Mouse (Mus musculus) embryonic facial prominence, embryonic 11.5 days (tissue): ENCODE measurements around the gene Soat2. TPM values are rescaled to one million over a fixed set of nuclear protein-coding genes. Genes with fewer than 3 reads are reported as not detected.

Experiments
- ATAC-seq: fragments of 200-750 bp; cut with Nextera tagmentation; replicated peaks from 2 replicates; pipeline ENCODE4 v1.8.0; 2017; ENCODE audit warnings: low read depth; ENCODE audit not compliant: insufficient number of reproducible peaks, low FRiP score, low TSS enrichment
- DNase-seq: peaks from one replicate; pipeline ENCODE4 v3.0.0-alpha.2; 2015; ENCODE audit warnings: low spot score
- H3K27ac ChIP-seq: fragments of 300-500 bp; sonication (generic); replicated peaks from 2 replicates; pipeline ENCODE4 v1.5.1; 2014; ENCODE audit warnings: mild to moderate bottlenecking, low read depth, low read length, control low read depth
- H3K27me3 ChIP-seq: fragments of 300-500 bp; sonication (generic); 2 replicates; pipeline ENCODE4 v1.6.1; 2014; ENCODE audit warnings: mild to moderate bottlenecking, low read length, moderate library complexity, mixed read lengths; ENCODE audit not compliant: control insufficient read depth, insufficient read depth
- H3K36me3 ChIP-seq: fragments of 300-500 bp; sonication (generic); replicated peaks from 2 replicates; pipeline ENCODE4 v1.6.1; 2014; ENCODE audit warnings: low read depth, mild to moderate bottlenecking, low read length, moderate library complexity, mixed read lengths; ENCODE audit not compliant: control insufficient read depth, insufficient read depth
- H3K4me1 ChIP-seq: fragments of 300-500 bp; sonication (generic); 2 replicates; pipeline ENCODE4 v1.6.1; 2014; ENCODE audit warnings: low read length, mixed read lengths; ENCODE audit not compliant: control insufficient read depth, insufficient read depth
- H3K4me2 ChIP-seq: fragments of 300-500 bp; sonication (generic); 2 replicates; pipeline ENCODE4 v1.6.1; 2014; ENCODE audit warnings: low read depth, mild to moderate bottlenecking, control low read depth, low read length, moderate library complexity
- H3K4me3 ChIP-seq: fragments of 300-500 bp; sonication (generic); 2 replicates; pipeline ENCODE4 v1.5.1; 2014; ENCODE audit warnings: low read depth, low read length, control low read depth
- H3K9ac ChIP-seq: fragments of 300-500 bp; sonication (generic); replicated peaks from 2 replicates; pipeline ENCODE4 v1.6.1; 2014; ENCODE audit warnings: mild to moderate bottlenecking, control low read depth, low read length
- H3K9me3 ChIP-seq: fragments of 300-500 bp; sonication (generic); replicated peaks from 2 replicates; pipeline ENCODE4 v1.6.1; 2016; ENCODE audit warnings: mild to moderate bottlenecking, low read length, inconsistent platforms, mixed read lengths; ENCODE audit not compliant: control insufficient read depth
- WGBS: fragments of 180-500 bp; shearing (Covaris S2); extraction: QIAGEN DNeasy Blood & Tissue Kit; methylation state at CpG from one replicate; pipeline ENCODE4 v1.1.7; 2014; 5-methylcytosine and 5-hydroxymethylcytosine counted together
- polyA plus RNA-seq: library from polyadenylated mRNA; unstranded; fragments of >200 nt; fragmentation: Nextera tagmentation; extraction: Ambion mirVana; gene quantifications from 2 replicates; pipeline ENCODE4 v1.2.1, GENCODE M21; 2014

The Soat2 gene
- polyA plus RNA-seq, 1 experiment from 2014 or later, result not detected

DNA sequence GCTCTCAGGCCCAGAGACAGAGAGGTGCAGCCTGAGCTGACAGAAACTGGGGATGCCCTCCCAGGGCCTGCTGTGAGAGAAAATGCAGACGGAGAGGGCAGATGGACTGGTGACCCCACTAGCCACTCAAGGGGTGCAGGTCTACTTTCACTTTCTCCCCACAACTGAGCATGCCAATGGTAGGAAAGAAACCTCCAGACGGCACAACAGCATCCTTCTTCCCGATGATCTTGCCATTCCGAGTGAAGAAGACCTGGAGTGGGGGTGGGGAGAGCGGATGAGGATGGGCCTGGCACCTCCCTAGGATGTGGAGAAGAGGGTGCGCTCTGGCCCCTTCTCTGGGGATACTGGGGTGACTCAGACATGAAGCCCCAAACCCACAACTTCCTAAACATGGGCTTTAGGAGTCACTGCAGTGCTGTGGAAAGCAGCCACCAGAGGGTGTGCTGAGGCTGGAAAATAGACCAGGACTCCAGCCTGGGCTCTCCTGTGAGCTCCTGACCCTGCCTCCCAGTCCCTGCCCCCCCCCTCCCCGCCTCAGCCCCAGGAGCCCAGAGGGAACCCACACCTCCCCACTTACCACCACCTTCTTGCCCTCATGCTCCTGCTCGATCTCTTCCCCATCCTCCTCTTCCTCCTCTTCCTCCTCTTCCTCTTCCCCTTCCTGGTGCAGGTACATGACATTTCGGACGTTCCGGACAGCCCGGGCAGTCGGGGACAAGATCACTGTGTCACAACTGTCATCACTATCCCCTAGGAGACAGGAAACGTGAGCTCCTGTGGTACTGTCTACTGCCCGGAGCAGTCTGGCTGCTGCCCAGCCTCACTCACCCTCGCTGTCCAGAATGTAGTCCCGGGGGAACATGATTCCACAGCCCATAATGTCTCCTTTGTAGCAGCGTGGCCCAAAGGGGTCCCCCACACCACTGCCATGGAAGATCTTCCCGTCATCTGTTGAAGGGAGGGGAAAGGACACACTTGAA, 32.6 kb upstream of the Soat2 start:
- Histone ChIP-seq H3K4me2 (no peak overlapping the region), H3K36me3 (peaks cover 4% of the 10 kb centered on the region), H3K4me3 (no peak overlapping the region), H3K27me3 (no peaks in the 10 kb centered on the region), H3K9ac (no peak overlapping the region; the same call in 1 of the 2 replicates), H3K4me1 (no peaks in the 10 kb centered on the region), H3K27ac (no peak overlapping the region), H3K9me3 (no peaks in the 10 kb centered on the region)
- 55% methylated on average over 19 of the region's 19 CpGs for WGBS
- ATAC-seq, result no peak
- peak; percentile 38 for DNase-seq

GRCm38 (mm10) chr15:102118591-102118990, 31.7 kb upstream of the Soat2 start:
- WGBS, result 78% methylated on average over 4 of the region's 4 CpGs
- Histone ChIP-seq H3K9ac (no peak overlapping the region; the same call in 1 of the 2 replicates), H3K27ac (no peak overlapping the region), H3K27me3 (no peaks in the 10 kb centered on the region), H3K4me1 (no peaks in the 10 kb centered on the region), H3K4me2 (no peak overlapping the region), H3K9me3 (no peaks in the 10 kb centered on the region), H3K4me3 (no peak overlapping the region), H3K36me3 (peaks cover 4% of the 10 kb centered on the region)
- no peak for ATAC-seq
- DNase-seq, result no peak

DNA sequence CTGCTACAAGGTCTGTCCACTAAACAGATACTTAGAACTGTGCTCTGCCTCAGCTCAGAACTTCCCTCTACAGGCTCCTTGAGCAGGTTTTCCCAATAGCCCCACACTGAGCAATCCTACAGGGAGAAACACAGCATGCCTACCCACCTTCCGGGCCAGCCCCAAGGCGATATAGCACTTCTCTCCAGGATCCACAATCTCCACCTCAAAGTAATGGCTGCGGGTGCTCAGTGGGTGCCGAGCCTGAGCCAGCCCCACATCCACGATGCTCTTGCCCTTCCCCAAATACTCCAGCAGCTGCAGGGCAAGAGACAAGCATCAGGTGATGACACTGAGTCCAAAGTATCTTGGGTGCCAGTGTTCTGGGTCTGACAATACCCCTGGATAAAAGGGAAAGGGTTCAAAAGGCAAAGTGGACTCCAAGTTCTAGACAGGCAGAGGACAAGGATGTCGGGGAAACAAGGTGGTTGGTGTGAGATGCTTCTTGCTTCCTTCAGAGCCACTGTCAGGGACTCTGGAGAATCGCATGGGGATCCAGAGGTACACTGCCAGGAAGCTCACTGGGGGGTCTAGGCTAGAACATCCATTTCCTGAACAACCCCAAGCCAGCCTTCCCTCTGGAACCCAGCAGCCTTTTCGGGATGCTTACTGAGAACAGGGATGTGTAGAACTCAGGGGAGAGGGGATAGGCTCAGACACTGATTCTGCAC, 31.1 kb upstream of the Soat2 start:
- H3K27ac ChIP-seq, result no peak overlapping the region
- no peak for DNase-seq
- no peak for ATAC-seq
- no peak overlapping the region for H3K4me2 ChIP-seq
- H3K36me3 ChIP-seq, result peaks cover 4% of the 10 kb centered on the region
- no peaks in the 10 kb centered on the region for H3K27me3 ChIP-seq
- no peaks in the 10 kb centered on the region for H3K4me1 ChIP-seq
- H3K9ac ChIP-seq, result no peak overlapping the region
- 69% methylated on average over 8 of the region's 8 CpGs for WGBS
- no peak overlapping the region for H3K4me3 ChIP-seq
- H3K9me3 ChIP-seq, result no peaks in the 10 kb centered on the region

DNA sequence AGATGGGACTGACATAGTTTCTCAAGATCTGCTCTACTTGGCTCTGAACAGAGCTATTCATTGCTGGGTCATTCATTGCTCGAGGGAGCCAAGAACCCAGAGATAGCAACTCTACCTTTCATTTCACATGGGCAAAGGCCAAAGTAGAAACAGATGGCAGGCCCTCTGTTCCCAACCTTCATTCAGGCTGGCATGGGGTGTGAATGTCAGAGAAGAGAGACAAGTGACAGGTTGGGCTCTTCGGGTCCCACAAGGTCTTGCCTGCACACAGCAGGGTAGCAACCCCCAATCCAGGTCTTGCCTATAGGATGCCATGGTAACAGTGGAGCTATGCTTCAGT, 30.5 kb upstream of the Soat2 start:
- Histone ChIP-seq H3K27ac (no peak overlapping the region), H3K36me3 (peaks cover 4% of the 10 kb centered on the region), H3K27me3 (no peaks in the 10 kb centered on the region), H3K4me1 (no peaks in the 10 kb centered on the region), H3K4me2 (no peak overlapping the region), H3K4me3 (no peak overlapping the region), H3K9me3 (no peaks in the 10 kb centered on the region), H3K9ac (no peak overlapping the region)
- ATAC-seq, result no peak
- no peak for DNase-seq
- 60% methylated on average over 2 of the region's 2 CpGs for WGBS

GRCm38 (mm10) chr15:102120530-102120929, 29.8 kb upstream of the Soat2 start:
- ATAC-seq (no peak), DNase-seq (no peak)
- no peaks in the 10 kb centered on the region for H3K27me3 ChIP-seq
- peaks cover 8% of the 10 kb centered on the region for H3K36me3 ChIP-seq
- H3K4me3 ChIP-seq, result no peak overlapping the region
- H3K9ac ChIP-seq, result no peak overlapping the region
- no peaks in the 10 kb centered on the region for H3K4me1 ChIP-seq
- H3K27ac ChIP-seq, result no peak overlapping the region
- no peak overlapping the region for H3K4me2 ChIP-seq
- H3K9me3 ChIP-seq, result no peaks in the 10 kb centered on the region
- WGBS, result 92% methylated on average over 5 of the region's 5 CpGs

DNA sequence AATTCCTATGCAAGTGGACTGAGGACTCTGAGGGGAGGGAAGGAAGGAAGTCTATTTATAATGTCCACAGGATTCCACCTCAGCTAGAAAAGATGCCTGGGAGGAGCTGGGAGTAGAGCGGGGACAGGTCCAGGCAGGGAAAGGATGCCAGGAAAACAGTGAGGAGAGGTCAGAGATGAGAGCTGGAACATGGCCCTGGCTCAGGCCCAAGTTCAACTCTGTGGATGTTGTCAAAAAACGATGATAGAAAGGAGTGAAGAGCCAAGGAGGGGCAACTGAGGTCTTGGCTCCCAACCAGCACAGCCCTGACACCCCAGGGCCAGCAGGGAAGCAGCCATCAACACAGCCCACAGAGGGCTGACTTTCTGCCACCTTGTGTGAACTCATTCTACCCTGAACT, 24.0 kb upstream of the Soat2 start:
- no peak overlapping the region for H3K4me2 ChIP-seq
- peaks cover 8% of the 10 kb centered on the region for H3K36me3 ChIP-seq
- ATAC-seq (no peak), DNase-seq (no peak)
- no peak overlapping the region for H3K4me3 ChIP-seq
- H3K27ac ChIP-seq, result no peak overlapping the region
- no peaks in the 10 kb centered on the region for H3K4me1 ChIP-seq
- no peaks in the 10 kb centered on the region for H3K27me3 ChIP-seq
- no peak overlapping the region for H3K9ac ChIP-seq
- 75% methylated on average over 2 of the region's 2 CpGs for WGBS
- no peaks in the 10 kb centered on the region for H3K9me3 ChIP-seq

DNA sequence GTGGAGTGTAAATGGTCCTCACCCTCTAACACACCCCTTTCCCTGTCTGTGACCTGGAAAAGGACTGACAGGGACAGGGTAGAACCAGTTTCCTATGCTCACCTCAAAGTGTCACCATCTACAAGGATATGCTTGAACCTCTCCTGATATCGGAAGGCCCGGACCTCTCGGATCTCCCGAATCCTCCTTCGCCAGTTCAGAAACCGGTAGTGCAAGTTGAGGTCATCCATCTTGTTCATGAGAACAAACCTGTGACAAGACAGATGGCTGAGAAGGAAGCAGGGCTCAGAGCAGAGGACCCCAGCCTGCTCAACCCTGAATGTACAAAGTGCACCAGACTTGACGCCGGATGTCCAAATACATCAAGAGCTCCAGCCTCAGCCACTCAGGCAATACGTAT, 17.0 kb upstream of the Soat2 start:
- Histone ChIP-seq H3K4me2 (no peak overlapping the region), H3K4me3 (no peak overlapping the region), H3K9me3 (no peaks in the 10 kb centered on the region), H3K27me3 (no peaks in the 10 kb centered on the region), H3K4me1 (no peaks in the 10 kb centered on the region), H3K9ac (no peak overlapping the region), H3K27ac (no peak overlapping the region), H3K36me3 (no peaks in the 10 kb centered on the region; the same call in 1 of the 2 replicates)
- ATAC-seq (no peak), DNase-seq (no peak)
- 93% methylated on average over 9 of the region's 9 CpGs for WGBS

GRCm38 (mm10) chr15:102134709-102135108, 15.6 kb upstream of the Soat2 start:
- Histone ChIP-seq H3K36me3 (no peaks in the 10 kb centered on the region; the same call in 1 of the 2 replicates), H3K4me1 (no peaks in the 10 kb centered on the region), H3K27me3 (no peaks in the 10 kb centered on the region), H3K9ac (no peak overlapping the region), H3K4me3 (no peak overlapping the region), H3K27ac (no peak overlapping the region), H3K4me2 (no peak overlapping the region), H3K9me3 (no peaks in the 10 kb centered on the region)
- DNase-seq, result no peak
- ATAC-seq, result no peak
- WGBS, result 90% methylated on average over 2 of the region's 2 CpGs
